Mouse (Mus musculus): ENCODE results near the gene Mboat2. TPM values are rescaled to one million over a fixed set of nuclear protein-coding genes. Genes with fewer than 3 reads are reported as not detected.

The Mboat2 gene
- polyA plus RNA-seq, 1 experiment from 2014 or later = 49.0 TPM

DNA sequence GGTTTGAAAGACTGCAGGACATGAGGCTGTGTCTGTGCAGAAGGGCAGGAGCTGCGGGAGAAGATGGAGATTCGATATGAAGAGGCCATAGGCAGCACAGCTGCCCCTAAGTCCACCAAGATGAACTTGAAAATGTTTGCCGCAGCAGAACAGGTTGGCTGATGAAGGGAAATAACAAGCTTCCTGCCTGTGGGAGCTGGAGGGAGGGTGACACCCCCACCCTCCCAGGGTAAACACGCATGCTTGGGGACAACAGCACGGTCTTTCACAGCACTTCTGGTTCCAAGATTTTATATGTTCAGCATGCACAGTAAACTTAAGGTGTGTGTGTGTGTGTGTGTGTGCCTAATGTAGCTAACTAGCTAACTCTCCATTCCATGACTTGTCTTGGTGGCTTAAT lies 38.6 kb downstream of the Mboat2 start:
- no peak overlapping the region for H3K4me2 ChIP-seq (replicated peaks; ENCODE audit: low read depth, low read length)
- H3K4me3 ChIP-seq (ENCODE audit: low read depth, low read length) = no peak overlapping the region
- WGBS = 68% methylated on average over 5 of the region's 5 CpGs
- no peaks in the 10 kb centered on the region for H3K27me3 ChIP-seq (ENCODE audit: control insufficient read depth, insufficient read depth, low read length)
- no peak for ATAC-seq (ENCODE audit: insufficient number of reproducible peaks, insufficient read depth, low FRiP score, low read depth)
- peaks cover 18% of the 10 kb centered on the region for H3K4me1 ChIP-seq (ENCODE audit: control insufficient read depth, insufficient read depth, low read length)
- no peaks in the 10 kb centered on the region for H3K36me3 ChIP-seq (ENCODE audit: control insufficient read depth, insufficient read depth, low read length)
- no peak overlapping the region for H3K9ac ChIP-seq (replicated peaks; ENCODE audit: low read depth, low read length)
- no peak overlapping the region for H3K27ac ChIP-seq (ENCODE audit: low read length)
- no peaks in the 10 kb centered on the region for H3K9me3 ChIP-seq (ENCODE audit: control insufficient read depth, low read depth, low read length)

DNA sequence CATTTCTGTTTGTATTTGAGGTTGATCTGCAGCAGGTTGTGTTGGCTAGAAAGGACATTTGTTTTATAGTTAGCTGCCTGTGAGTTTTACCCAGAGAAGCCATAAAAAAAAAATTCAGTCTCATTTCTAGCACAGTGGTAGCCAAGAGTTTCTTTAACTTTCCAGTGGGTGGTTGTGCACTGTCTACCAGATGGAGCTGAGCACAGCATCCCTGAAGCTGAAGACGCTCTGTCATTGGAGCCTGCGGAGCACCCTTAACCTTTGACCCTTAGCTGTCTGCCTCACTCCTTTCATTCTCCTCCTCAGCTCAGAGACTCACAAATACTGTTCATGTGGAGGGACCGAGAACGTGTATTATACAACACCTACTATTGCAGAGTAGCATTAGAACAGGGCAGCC lies 40.2 kb downstream of the Mboat2 start:
- no peak overlapping the region for H3K4me3 ChIP-seq (ENCODE audit: low read depth, low read length)
- no peaks in the 10 kb centered on the region for H3K9me3 ChIP-seq (ENCODE audit: control insufficient read depth, low read depth, low read length)
- H3K27me3 ChIP-seq (ENCODE audit: control insufficient read depth, insufficient read depth, low read length) = no peaks in the 10 kb centered on the region
- WGBS = 57% methylated on average over 4 of the region's 4 CpGs
- H3K36me3 ChIP-seq (ENCODE audit: control insufficient read depth, insufficient read depth, low read length) = no peaks in the 10 kb centered on the region
- H3K4me2 ChIP-seq (replicated peaks; ENCODE audit: low read depth, low read length) = no peak overlapping the region
- no peak overlapping the region for H3K27ac ChIP-seq (ENCODE audit: low read length)
- no peak for ATAC-seq (ENCODE audit: insufficient number of reproducible peaks, insufficient read depth, low FRiP score, low read depth)
- H3K4me1 ChIP-seq (ENCODE audit: control insufficient read depth, insufficient read depth, low read length) = peaks cover 14% of the 10 kb centered on the region
- no peak overlapping the region for H3K9ac ChIP-seq (replicated peaks; ENCODE audit: low read depth, low read length)

DNA sequence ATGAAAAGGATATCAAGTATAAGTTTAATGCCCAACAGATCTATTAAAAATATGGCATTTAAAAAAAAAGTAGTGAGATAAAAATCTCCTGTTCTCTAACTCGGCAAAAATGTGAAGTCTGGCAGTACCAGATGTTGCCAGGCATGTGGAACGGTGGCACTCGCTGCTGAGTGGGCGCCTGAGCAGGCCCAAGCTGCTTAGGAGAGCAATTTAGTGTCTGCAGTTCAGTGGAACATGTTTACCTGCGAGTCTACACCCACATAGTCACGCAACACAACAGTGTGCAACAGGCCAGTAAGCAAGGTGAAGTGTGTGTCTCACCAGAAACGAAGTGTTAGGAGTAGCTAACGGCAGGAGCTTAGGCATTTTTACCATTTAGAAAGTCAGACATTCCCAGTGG lies 41.6 kb downstream of the Mboat2 start:
- WGBS = 87% methylated on average over 8 of the region's 8 CpGs
- H3K27ac ChIP-seq (ENCODE audit: low read length) = no peak overlapping the region
- ATAC-seq (ENCODE audit: insufficient number of reproducible peaks, insufficient read depth, low FRiP score, low read depth) = no peak

DNA sequence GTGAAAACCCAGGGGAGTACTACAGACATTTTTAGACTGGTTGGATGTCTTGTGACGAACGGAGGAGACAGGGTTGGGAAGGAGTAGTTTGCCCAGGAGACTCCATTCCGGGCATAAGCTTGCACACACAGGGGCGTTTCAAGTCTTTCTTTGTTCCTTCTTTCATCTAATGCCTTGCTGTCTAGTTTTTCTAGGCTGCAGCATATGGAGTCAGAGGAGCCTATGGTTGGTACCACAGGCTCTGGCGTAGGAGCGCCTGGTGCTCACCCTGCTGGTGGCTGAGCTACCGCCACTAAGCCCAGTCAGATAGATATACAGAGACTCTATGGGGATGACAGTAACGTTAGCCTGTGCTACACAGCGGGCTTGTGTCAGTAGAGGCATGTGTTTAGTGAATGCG lies 42.0 kb downstream of the Mboat2 start:
- Histone ChIP-seq H3K9me3 (ENCODE audit: control insufficient read depth, low read depth, low read length) (no peaks in the 10 kb centered on the region), H3K4me2 (replicated peaks; ENCODE audit: low read depth, low read length) (no peak overlapping the region), H3K27ac (ENCODE audit: low read length) (no peak overlapping the region), H3K27me3 (ENCODE audit: control insufficient read depth, insufficient read depth, low read length) (no peaks in the 10 kb centered on the region), H3K4me3 (ENCODE audit: low read depth, low read length) (no peak overlapping the region), H3K9ac (replicated peaks; ENCODE audit: low read depth, low read length) (no peak overlapping the region), H3K4me1 (ENCODE audit: control insufficient read depth, insufficient read depth, low read length) (peaks cover 30% of the 10 kb centered on the region), H3K36me3 (ENCODE audit: control insufficient read depth, insufficient read depth, low read length) (no peaks in the 10 kb centered on the region)
- no peak for ATAC-seq (ENCODE audit: insufficient number of reproducible peaks, insufficient read depth, low FRiP score, low read depth)
- 81% methylated on average over 10 of the region's 10 CpGs for WGBS

More for the DNA sequence above, 41.6 kb downstream of the Mboat2 start:
- Histone ChIP-seq H3K9me3 (ENCODE audit: control insufficient read depth, low read depth, low read length) (no peaks in the 10 kb centered on the region), H3K4me3 (ENCODE audit: low read depth, low read length) (no peak overlapping the region), H3K4me2 (replicated peaks; ENCODE audit: low read depth, low read length) (no peak overlapping the region), H3K4me1 (ENCODE audit: control insufficient read depth, insufficient read depth, low read length) (peaks cover 26% of the 10 kb centered on the region), H3K36me3 (ENCODE audit: control insufficient read depth, insufficient read depth, low read length) (no peaks in the 10 kb centered on the region), H3K27me3 (ENCODE audit: control insufficient read depth, insufficient read depth, low read length) (no peaks in the 10 kb centered on the region), H3K9ac (replicated peaks; ENCODE audit: low read depth, low read length) (no peak overlapping the region)

DNA sequence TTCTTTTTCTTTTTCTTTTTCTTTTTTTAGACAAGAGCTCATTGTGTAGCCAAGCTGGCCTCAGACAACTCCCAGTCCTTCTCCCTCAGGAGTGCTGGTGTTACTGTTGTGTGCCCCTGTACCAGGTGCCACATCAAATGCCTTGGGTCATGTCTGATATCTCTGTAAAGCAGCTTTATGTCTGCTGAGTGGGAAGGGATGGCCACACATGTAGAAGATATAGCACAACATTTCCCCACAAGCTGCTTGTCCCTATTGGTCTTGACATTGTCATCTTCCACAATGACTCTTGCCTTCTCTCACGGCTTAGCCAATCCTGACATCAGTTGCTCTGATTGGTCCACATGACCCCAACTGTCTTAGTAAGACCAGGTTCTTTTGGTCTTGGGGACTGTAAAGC lies 45.2 kb downstream of the Mboat2 start:
- 84% methylated on average over 1 of the region's 1 CpGs for WGBS
- no peak overlapping the region for H3K4me3 ChIP-seq (ENCODE audit: low read depth, low read length)
- no peaks in the 10 kb centered on the region for H3K36me3 ChIP-seq (ENCODE audit: control insufficient read depth, insufficient read depth, low read length)
- H3K4me1 ChIP-seq (ENCODE audit: control insufficient read depth, insufficient read depth, low read length) = peaks cover 19% of the 10 kb centered on the region
- no peak for ATAC-seq (ENCODE audit: insufficient number of reproducible peaks, insufficient read depth, low FRiP score, low read depth)
- no peaks in the 10 kb centered on the region for H3K27me3 ChIP-seq (ENCODE audit: control insufficient read depth, insufficient read depth, low read length)
- no peak overlapping the region for H3K27ac ChIP-seq (ENCODE audit: low read length)
- H3K4me2 ChIP-seq (replicated peaks; ENCODE audit: low read depth, low read length) = no peak overlapping the region
- H3K9ac ChIP-seq (replicated peaks; ENCODE audit: low read depth, low read length) = no peak overlapping the region
- no peaks in the 10 kb centered on the region for H3K9me3 ChIP-seq (ENCODE audit: control insufficient read depth, low read depth, low read length)

DNA sequence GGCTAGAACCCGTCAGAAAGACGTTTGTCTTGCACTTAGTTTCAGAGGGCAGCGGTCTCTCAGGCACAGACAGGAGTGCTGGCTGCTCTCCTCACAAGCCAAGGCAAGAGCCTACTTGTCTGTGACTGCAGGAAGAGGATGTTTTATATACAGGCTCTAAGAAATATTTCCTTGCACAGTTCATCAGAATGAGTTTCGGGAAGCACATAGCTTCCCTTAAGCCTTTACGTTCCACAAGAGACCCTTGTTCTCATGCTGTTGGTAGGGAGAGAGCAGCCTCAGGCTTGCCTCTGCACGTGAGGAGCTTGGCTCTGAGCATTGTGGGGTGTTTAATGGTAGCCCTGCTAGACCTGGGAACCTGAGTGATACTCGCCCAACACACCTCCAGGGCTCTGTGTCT lies 46.6 kb downstream of the Mboat2 start:
- WGBS = 28% methylated on average over 7 of the region's 7 CpGs
- no peaks in the 10 kb centered on the region for H3K9me3 ChIP-seq (ENCODE audit: control insufficient read depth, low read depth, low read length)
- H3K36me3 ChIP-seq (ENCODE audit: control insufficient read depth, insufficient read depth, low read length) = no peaks in the 10 kb centered on the region
- peaks cover 17% of the 10 kb centered on the region; the same call in 1 of the 2 replicates for H3K4me1 ChIP-seq (ENCODE audit: control insufficient read depth, insufficient read depth, low read length)
- H3K27ac ChIP-seq (ENCODE audit: low read length) = peak overlapping the region; percentile 78; the same call in 1 of the 2 replicates
- no peak overlapping the region for H3K4me2 ChIP-seq (replicated peaks; ENCODE audit: low read depth, low read length)
- no peak overlapping the region for H3K4me3 ChIP-seq (ENCODE audit: low read depth, low read length)
- no peak overlapping the region; the same call in 1 of the 2 replicates for H3K9ac ChIP-seq (replicated peaks; ENCODE audit: low read depth, low read length)
- no peaks in the 10 kb centered on the region for H3K27me3 ChIP-seq (ENCODE audit: control insufficient read depth, insufficient read depth, low read length)
- ATAC-seq (ENCODE audit: insufficient number of reproducible peaks, insufficient read depth, low FRiP score, low read depth) = peak; percentile 46; the same call in 1 of the 2 replicates

DNA sequence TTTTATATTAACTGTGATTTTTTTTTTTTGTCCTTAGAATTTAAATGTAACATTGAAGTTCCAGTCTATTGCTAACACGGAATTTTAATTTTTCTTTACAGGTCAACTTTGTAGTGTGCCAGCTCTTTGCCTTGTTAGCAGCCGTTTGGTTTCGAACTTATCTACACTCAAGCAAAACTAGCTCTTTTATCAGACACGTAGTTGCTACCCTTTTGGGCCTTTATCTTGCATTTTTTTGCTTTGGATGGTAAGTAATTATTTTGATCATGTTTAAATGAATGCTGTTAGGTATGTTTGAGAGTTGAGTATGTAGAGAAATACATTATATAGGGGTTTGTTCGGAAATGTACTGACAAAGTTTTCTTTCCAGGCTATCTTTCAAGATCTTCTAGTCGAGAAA lies 47.4 kb downstream of the Mboat2 start:
- H3K4me2 ChIP-seq (replicated peaks; ENCODE audit: low read depth, low read length) = no peak overlapping the region
- no peak overlapping the region; the same call in 1 of the 2 replicates for H3K27ac ChIP-seq (ENCODE audit: low read length)
- H3K9me3 ChIP-seq (ENCODE audit: control insufficient read depth, low read depth, low read length) = no peaks in the 10 kb centered on the region
- peaks cover 17% of the 10 kb centered on the region; the same call in 1 of the 2 replicates for H3K4me1 ChIP-seq (ENCODE audit: control insufficient read depth, insufficient read depth, low read length)
- H3K36me3 ChIP-seq (ENCODE audit: control insufficient read depth, insufficient read depth, low read length) = no peaks in the 10 kb centered on the region
- no peak for ATAC-seq (ENCODE audit: insufficient number of reproducible peaks, insufficient read depth, low FRiP score, low read depth)
- 86% methylated on average over 6 of the region's 6 CpGs for WGBS
- no peak overlapping the region for H3K9ac ChIP-seq (replicated peaks; ENCODE audit: low read depth, low read length)
- no peaks in the 10 kb centered on the region for H3K27me3 ChIP-seq (ENCODE audit: control insufficient read depth, insufficient read depth, low read length)
- no peak overlapping the region for H3K4me3 ChIP-seq (ENCODE audit: low read depth, low read length)

DNA sequence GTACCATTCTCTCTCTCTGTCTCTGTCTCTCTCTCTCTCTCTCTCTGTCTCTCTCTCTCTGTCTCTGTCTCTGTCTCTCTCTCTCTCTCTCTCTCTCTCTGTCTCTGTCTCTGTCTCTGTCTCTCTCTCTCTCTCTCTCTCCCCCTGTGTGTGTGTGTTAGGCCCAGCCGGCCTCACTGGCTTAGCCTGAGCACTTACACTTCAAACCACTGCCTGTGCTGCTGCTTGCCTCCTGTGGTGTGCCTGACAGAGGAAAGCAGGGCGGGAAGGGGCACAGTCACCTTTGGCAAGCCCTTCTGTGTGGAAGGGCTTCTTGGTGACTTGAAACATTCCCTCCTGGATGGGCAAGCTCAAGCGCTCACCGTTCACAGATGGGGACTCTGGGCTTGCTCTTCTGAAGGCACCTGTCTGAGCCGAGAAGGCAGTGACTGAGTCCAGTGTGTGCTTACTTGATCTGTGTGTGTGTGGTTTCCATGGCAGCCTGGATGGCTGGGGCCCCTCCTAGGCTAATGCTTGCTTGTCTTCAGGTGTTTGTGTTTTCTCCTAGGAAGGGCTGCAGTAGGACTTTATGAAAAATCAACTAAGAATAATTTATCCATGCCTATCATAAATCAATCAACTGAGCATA lies 48.2 kb downstream of the Mboat2 start:
- 51% methylated on average over 5 of the region's 5 CpGs for WGBS
- no peak overlapping the region for H3K4me3 ChIP-seq (ENCODE audit: low read depth, low read length)
- ATAC-seq (ENCODE audit: insufficient number of reproducible peaks, insufficient read depth, low FRiP score, low read depth) = peak; percentile 74; the same call in 1 of the 2 replicates
- no peak overlapping the region for H3K9ac ChIP-seq (replicated peaks; ENCODE audit: low read depth, low read length)
- H3K27me3 ChIP-seq (ENCODE audit: control insufficient read depth, insufficient read depth, low read length) = no peaks in the 10 kb centered on the region
- no peak overlapping the region for H3K27ac ChIP-seq (ENCODE audit: low read length)
- no peaks in the 10 kb centered on the region for H3K9me3 ChIP-seq (ENCODE audit: control insufficient read depth, low read depth, low read length)
- H3K4me1 ChIP-seq (ENCODE audit: control insufficient read depth, insufficient read depth, low read length) = peaks cover 17% of the 10 kb centered on the region; the same call in 1 of the 2 replicates
- no peaks in the 10 kb centered on the region; the same call in 1 of the 2 replicates for H3K36me3 ChIP-seq (ENCODE audit: control insufficient read depth, insufficient read depth, low read length)
- no peak overlapping the region for H3K4me2 ChIP-seq (replicated peaks; ENCODE audit: low read depth, low read length)

DNA sequence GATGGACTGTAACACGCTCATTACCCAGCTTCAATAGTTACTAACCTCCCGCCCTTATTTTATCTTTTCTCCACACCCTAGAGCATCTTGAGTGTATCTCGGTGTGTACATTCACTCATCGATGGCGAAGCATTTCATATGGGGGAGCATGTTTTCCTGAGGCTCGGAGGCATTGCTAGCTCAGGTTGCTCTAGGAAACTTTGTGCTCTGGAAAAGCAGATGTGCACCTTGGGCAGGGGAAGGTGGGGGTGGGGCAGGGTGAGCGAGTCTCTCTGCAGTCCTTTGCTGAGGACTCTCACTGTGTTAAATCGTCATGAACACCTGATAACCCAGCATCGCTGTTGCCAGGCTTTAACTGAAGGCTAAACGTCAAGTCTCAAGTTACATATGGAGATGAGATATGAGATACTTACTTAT lies 48.9 kb downstream of the Mboat2 start:
- Histone ChIP-seq H3K27me3 (ENCODE audit: control insufficient read depth, insufficient read depth, low read length) (no peaks in the 10 kb centered on the region), H3K27ac (ENCODE audit: low read length) (no peak overlapping the region), H3K4me2 (replicated peaks; ENCODE audit: low read depth, low read length) (no peak overlapping the region), H3K4me3 (ENCODE audit: low read depth, low read length) (no peak overlapping the region), H3K9me3 (ENCODE audit: control insufficient read depth, low read depth, low read length) (no peaks in the 10 kb centered on the region), H3K4me1 (ENCODE audit: control insufficient read depth, insufficient read depth, low read length) (peaks cover 17% of the 10 kb centered on the region; the same call in 1 of the 2 replicates), H3K36me3 (ENCODE audit: control insufficient read depth, insufficient read depth, low read length) (peaks cover 4% of the 10 kb centered on the region; the same call in 1 of the 2 replicates), H3K9ac (replicated peaks; ENCODE audit: low read depth, low read length) (no peak overlapping the region)
- 64% methylated on average over 10 of the region's 10 CpGs for WGBS
- ATAC-seq (ENCODE audit: insufficient number of reproducible peaks, insufficient read depth, low FRiP score, low read depth) = no peak

All from stomach, embryonic 14.5 days (tissue).